5 mouse cellular contexts compared by ENCODE assay signal in the genomic region with DNA sequence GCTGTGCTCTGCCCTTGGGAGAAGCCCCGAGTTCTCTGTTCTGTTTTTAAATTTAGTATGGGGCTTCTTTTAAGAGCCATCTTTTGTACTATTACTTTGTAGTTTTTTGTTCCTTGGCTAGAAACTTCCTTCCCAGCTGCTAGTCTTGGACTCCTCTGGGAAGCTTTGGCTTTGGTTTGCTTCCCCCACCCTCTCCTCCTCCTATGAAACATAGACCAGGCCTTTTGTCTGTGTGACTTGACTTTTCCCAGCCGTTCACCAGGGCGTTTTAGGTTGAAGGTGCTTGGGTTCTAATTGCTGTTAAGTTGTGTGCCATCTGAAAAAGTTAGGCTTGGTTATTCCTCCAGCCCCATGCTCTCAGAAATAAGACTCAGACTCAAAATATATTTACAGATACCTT. TPM values are rescaled to one million over a fixed set of nuclear protein-coding genes. Genes with fewer than 3 reads are reported as not detected.
"Had no signal": no experiment of that assay in that cellular context is flagged by ENCODE, and none has a peak within 500 bp of the region (broad histone marks: within the 10 kb centered on the region; RNA-seq: fewer than 3 reads in every experiment).

No protein-coding gene starts in this region.

RNA-seq across cellular contexts. Expression of gene Teddm3, which starts 26.1 kb away (rescaled TPM):
- total RNA-seq: liver, adult 2 months; megakaryocyte progenitor cell, adult 5-6 weeks; megakaryocyte, adult 5-6 weeks; megakaryocyte-erythroid progenitor cell, adult 5-6 weeks; monocyte, adult 5-6 weeks had no signal
